Comparison of ENCODE assay signal across 9 mouse cellular contexts in the genomic region with DNA sequence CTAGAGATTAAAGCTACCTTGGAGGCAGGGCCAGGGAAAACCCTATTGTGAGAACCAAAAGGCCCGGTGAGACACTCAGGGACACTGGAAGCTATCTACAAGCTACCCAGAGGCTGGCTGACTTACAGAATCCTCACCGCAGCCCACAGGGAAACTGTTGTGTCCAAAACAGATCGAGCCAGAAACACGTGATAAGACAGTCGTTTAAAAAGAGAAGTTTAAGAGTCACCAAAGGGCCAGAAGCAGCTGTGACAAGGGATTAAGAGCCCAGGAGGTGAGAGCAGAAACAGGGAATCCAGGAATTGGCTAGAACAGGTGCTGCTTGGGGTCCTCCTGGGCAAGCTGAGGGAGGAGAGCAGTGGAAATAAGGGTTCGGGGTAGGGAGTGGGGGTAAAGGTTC.
DNase-seq lines count a peak whose midpoint lies in the region; ATAC-seq lines count a peak whose summit lies in the region.
"Had no signal": no experiment of that assay in that cellular context is flagged by ENCODE, and none has a peak within 500 bp of the region (broad histone marks: within the 10 kb centered on the region; RNA-seq: fewer than 3 reads in every experiment).

No protein-coding gene starts in this region.

- no peak overlapping the region for H3K4me2 ChIP-seq in intestine, embryonic 16.5 days (ENCODE audit: low read depth, low read length)

- no peak overlapping the region for H3K4me3 ChIP-seq in intestine, embryonic 16.5 days (ENCODE audit: low read length)
- H3K4me3 ChIP-seq: megakaryocyte, embryonic 14.5 days had no signal

- no peaks in the 10 kb centered on the region for H3K9me3 ChIP-seq in intestine, embryonic 16.5 days (ENCODE audit: control insufficient read depth, low read length)
- H3K9me3 ChIP-seq: megakaryocyte, embryonic 14.5 days had no signal

- no peaks in the 10 kb centered on the region for H3K27me3 ChIP-seq in intestine, embryonic 16.5 days (replicated peaks; ENCODE audit: control insufficient read depth, insufficient read depth, low read length)

- peak overlapping the region; percentile 75 for H3K27ac ChIP-seq in intestine, embryonic 16.5 days (ENCODE audit: low read length)

- intact Hi-C loops in heart, postnatal 25 days (cut with DNase I) = loop anchor here (2.0 to 5.0 kb wide), 3 partner anchors 33 to 104 kb away; a partner anchor contains a TSS

- DNase-seq in heart, adult 11 months = peak; percentile 96
- no peak for DNase-seq in heart, postnatal 25 days (ENCODE audit: low spot score)
- DNase-seq in 416B (ENCODE audit: low read depth) = peak; percentile 14
- DNase-seq in cerebellum, adult 18-20 months = no peak
- DNase-seq in ovary, postnatal 36 days (ENCODE audit: low spot score) = no peak
- no peak for DNase-seq in thymus, adult 18-20 months

- ATAC-seq in granulocyte monocyte progenitor cell, adult 5-6 weeks (replicated peaks; ENCODE audit: poor library complexity, severe bottlenecking) = peak; percentile 72
- ATAC-seq in intestine, embryonic 16.5 days = no peak

- H3K9ac ChIP-seq in intestine, embryonic 16.5 days (ENCODE audit: low read depth, low read length) = no peak overlapping the region

- H3K36me3 ChIP-seq in intestine, embryonic 16.5 days (ENCODE audit: control insufficient read depth, insufficient read depth, low read length) = no peaks in the 10 kb centered on the region

- peaks cover 13% of the 10 kb centered on the region for H3K4me1 ChIP-seq in intestine, embryonic 16.5 days (ENCODE audit: control insufficient read depth, insufficient read depth, low read length)

- 65% methylated on average over 6 of the region's 6 CpGs for whole genome bisulfite sequencing in intestine, embryonic 16.5 days

Comparison
In these comparisons a context has a peak if more than half of its experiments do, and no peak if none do; other contexts are left out.
1. DNase-seq: peak in heart, adult 11 months (single experiment) and 416B (single experiment); none in heart, postnatal 25 days (single experiment), cerebellum, adult 18-20 months (0 of 2), ovary, postnatal 36 days (single experiment) and thymus, adult 18-20 months (0 of 2).